Mouse (Mus musculus) mature B cell (primary cell): ENCODE data around the gene Sall4.

Experiments used
- in situ Hi-C: fragments of 300-500 bp; cut with MboI; formaldehyde crosslinking; loops from 2 replicates; pipeline ENCODE4 v1.14.3; 2019

Gene Sall4

GRCm38 (mm10) chr2:168767582-168767981 is at the start of gene Sall4:
Gene Sall4 (minus strand): TSS chr2:168767943.
- in situ Hi-C loops, result no loop called here

GRCm38 (mm10) chr2:168813243-168813642 is 45.5 kb upstream of the Sall4 start:
- in situ Hi-C loops, result no loop called here

GRCm38 (mm10) chr2:168809895-168810294 is 42.2 kb upstream of the Sall4 start:
- in situ Hi-C loops, result no loop called here

GRCm38 (mm10) chr2:168807681-168808080 is 39.9 kb upstream of the Sall4 start:
- in situ Hi-C loops, result no loop called here

DNA sequence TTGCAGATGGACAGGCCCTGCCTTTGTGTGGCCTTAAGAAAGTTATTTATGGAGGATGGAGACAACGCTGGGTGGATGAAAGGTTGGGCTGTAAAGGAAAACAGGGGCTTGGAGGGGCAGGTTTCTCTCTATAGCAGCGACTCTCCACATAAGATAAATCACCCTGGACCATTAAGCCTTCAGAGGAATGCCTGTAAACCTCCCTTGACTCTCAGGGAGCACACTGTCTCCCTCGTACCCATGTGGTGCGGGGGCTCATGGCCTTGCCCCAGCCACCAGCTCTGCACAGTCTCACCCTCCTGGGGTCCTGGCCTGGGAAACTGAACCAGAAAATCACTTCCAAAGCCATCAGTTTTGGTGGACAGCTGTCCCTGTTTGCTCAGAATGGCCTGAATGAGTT is 36.1 kb upstream of the Sall4 start:
- in situ Hi-C loops, result no loop called here

DNA sequence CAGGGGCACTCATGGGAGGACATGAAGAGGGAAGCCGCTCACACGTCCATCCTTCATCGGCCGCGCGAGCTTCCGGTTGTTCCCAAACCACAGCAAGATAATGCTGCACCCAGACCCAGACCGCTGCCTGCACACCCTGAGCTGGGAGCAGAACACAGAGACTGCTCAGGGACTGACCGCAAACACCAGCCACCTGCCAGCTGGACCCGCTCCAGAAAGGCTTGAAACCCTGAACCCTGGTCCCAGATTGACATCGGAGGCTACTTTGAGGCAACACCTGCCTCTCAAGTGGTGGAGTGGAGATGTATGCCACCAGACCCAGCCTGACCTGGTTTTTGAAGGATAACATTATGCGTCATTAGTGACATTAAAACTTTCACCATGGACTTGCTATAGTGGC is 31.6 kb upstream of the Sall4 start:
- in situ Hi-C loops, result no loop called here

GRCm38 (mm10) chr2:168798921-168799320 is 31.2 kb upstream of the Sall4 start:
- in situ Hi-C loops, result no loop called here

- in situ Hi-C loops, result no loop called here
Measured at GRCm38 (mm10) chr2:168791115-168791802, 23.5 kb upstream of the Sall4 start.

DNA sequence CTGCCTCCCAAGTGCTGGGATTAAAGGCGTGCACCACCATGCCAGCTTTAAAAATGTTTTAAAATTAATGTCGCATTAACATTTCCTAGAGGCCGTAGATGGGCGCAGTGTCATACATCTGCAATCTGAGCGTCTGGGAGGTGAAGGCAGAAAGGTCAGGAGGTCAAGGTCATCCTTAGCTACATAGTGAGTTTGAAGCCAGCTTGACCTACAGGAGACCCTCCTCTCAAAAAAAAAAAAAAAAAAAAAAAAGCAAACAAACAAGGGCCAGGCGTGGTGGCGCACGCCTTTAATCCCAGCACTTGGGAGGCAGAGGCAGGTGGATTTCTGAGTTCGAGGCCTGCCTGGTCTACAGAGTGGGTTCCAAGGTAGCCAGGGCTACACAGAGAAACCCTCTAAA is 18.4 kb upstream of the Sall4 start:
- in situ Hi-C loops, result no loop called here

DNA sequence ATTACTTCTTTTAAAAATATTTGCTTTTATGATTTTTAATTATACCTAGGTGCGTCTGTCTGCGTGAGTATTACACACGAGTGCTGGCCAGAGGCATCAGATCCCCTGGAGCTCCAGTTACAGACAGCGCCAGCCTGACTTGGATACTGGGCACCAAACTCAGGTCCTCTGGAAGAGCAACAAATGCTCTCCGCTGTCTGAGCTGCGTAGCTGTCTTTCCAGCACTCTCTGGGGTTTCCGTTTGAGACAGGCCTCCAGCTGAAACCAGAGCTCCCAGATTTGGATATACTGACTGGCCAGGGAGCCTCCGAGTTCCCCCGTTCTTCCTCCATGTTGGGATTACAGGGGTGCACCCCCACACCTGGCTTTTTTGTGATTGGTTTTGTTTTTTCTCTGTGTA is 12.9 kb upstream of the Sall4 start:
- in situ Hi-C loops, result no loop called here

GRCm38 (mm10) chr2:168780024-168780423 is 12.3 kb upstream of the Sall4 start:
- in situ Hi-C loops, result no loop called here

GRCm38 (mm10) chr2:168777481-168777880 is 9.7 kb upstream of the Sall4 start:
- in situ Hi-C loops, result no loop called here

DNA sequence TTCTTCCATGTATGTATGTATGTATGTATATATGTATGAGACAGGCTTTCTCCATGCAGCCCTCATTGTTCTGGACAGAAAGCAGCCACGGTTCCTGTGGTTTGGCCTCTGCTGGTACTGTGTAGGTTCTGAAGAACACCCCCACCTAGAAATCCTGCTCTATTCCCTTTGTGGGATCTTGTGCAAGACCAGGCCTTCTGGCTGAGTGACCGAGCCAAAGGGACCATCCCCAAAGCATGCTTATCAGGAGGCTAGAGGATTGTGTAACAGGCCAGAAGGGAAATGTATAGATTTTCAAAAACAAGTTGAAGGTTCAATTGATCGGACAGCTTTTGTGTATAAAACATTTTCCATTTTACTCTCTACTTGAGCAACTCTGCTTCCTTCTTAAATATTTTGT is 8.5 kb upstream of the Sall4 start:
- in situ Hi-C loops, result no loop called here

- in situ Hi-C loops, result no loop called here
Measured at GRCm38 (mm10) chr2:168769259-168769658, 1.5 kb upstream of the Sall4 start.

- in situ Hi-C loops, result no loop called here
Measured at GRCm38 (mm10) chr2:168766538-168767361, 993 bp downstream of the Sall4 start.

DNA sequence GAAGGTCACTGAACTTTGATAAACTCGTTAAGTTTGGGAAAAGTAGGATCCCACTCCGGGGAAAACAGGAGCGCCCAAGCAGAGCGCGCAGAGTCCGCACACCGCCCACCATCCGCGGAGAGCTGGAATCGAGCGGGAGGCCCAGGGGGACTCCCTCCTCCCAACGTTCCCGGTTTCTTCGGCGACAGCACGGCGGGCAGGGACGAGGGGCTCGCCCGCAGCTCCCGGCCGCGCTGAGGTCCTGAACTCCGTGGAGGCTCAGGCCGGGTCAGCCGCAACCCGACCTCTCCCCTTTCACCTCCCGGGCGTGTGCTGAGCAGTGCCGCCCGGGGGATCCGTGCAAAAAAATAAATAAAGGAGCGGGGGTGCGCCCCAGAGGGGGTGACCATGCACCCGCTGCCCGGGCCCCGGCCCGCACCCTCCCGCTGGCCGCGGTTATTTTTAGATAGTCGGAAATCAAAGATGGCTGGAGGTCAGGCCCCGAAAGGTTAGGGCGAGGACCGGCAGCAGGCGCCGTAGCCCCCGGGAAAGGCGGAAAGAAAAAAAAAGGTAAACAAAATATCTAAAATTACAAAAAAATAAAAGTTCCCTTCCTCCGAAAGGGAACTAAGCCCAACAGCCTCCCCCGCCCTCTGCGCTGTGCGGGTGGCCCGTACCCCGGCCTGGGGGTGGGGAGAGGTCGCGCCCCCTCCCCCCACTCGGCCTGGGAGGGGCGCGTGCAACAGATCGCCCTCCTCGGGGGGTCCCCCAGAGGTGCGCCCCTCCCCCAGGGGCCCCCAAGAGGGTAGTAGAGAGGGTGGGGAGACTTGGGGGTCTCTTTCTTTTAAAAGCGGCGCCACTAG is 1.8 kb downstream of the Sall4 start:
- in situ Hi-C loops, result no loop called here

DNA sequence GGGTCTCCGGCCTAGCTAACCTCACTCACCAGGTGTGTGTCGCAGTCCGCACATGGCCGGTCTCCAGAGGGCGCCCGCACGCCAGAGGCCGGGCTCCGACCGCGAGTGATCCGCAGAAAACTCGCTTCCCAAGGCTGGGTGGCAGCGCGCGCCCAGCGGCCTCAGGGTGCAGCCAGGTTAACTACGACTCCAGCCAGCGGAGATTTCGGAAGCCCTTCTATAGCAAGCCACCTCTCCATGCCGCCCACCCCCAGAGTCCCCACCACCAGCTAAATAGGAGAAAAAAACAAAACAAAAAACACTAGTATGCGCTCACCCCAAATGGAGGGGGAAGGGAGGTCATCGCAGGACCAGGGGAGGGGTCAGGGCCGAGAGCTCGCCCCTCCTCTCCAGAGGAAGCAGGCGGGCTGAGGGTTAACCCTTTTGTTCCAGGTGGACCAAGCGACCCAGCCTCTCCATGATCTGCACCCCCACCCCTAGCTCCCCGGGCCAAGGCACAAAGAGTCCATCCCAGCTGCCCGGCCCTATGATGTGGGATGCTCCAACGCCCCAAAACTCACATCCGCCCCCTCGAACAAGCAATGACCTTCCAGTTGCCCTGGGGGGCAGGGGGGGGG is 2.6 kb downstream of the Sall4 start:
- in situ Hi-C loops, result no loop called here

DNA sequence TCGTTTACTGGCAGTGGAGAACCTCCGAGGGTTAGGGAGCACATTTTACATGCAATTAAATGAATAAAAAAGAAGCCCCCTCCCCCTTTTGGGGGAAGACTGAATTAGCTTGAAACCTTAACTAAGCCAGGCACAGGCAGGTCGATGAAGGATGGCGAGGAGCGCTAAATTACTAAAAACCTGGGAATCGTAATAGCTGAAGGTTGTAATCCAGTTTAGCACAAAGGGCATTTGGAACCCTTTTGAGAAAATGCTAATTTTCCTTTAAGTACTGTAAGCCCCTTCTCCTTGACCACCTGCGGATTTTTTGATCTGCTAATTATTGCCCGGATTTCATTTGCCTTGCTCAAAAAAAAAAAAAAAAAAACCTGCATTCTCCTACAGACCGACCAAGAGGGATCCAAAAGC is 3.3 kb downstream of the Sall4 start:
- in situ Hi-C loops, result no loop called here

- in situ Hi-C loops, result no loop called here
Measured at GRCm38 (mm10) chr2:168763785-168764184, 4.0 kb downstream of the Sall4 start.

GRCm38 (mm10) chr2:168762411-168762815 is 5.3 kb downstream of the Sall4 start:
- in situ Hi-C loops, result no loop called here

GRCm38 (mm10) chr2:168761954-168762353 is 5.8 kb downstream of the Sall4 start:
- in situ Hi-C loops, result no loop called here

- in situ Hi-C loops, result no loop called here
Measured at GRCm38 (mm10) chr2:168761141-168761540, 6.6 kb downstream of the Sall4 start.
